Comparison of ENCODE assay signal across 27 mouse cellular contexts in the genomic region with DNA sequence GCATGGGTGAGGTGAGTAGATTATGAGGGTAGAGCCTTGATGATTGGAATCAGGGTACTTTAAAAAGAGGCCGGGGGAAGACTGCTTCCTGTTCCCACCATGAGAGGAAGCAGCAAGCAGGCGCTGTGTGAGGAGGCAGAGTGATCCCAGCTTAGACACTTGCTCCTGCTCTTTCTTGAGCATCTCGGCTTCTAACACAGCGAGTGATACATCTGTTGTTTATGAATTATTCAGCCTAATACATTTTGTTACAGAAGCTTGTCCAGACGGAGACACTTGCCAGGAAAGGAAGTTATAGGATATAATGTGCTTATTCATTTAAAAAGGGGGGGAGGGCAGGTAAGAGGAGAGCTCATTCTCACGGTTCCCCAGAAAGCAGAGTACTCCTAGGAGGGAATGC. TPM values are rescaled to one million over a fixed set of nuclear protein-coding genes. Genes with fewer than 3 reads are reported as not detected.
"Had no signal": no experiment of that assay in that cellular context is flagged by ENCODE, and none has a peak within 500 bp of the region (broad histone marks: within the 10 kb centered on the region; RNA-seq: fewer than 3 reads in every experiment).

No protein-coding gene starts in this region.

- H3K4me1 ChIP-seq: limb, embryonic 12.5 days; limb, embryonic 15.5 days; midbrain, embryonic 12.5 days; neural tube, embryonic 13.5 days; stomach, embryonic 15.5 days had no signal

- H3K4me3 ChIP-seq: limb, embryonic 12.5 days; limb, embryonic 15.5 days; midbrain, embryonic 12.5 days; myocyte; neural tube, embryonic 13.5 days; stomach, embryonic 15.5 days had no signal

- H3K9me3 ChIP-seq: limb, embryonic 12.5 days; limb, embryonic 15.5 days; midbrain, embryonic 12.5 days; neural tube, embryonic 13.5 days; stomach, embryonic 15.5 days had no signal

- H3K27me3 ChIP-seq: limb, embryonic 12.5 days; limb, embryonic 15.5 days; midbrain, embryonic 12.5 days; neural tube, embryonic 13.5 days; stomach, embryonic 15.5 days had no signal

- H3K9ac ChIP-seq: limb, embryonic 12.5 days; limb, embryonic 15.5 days; liver, embryonic 14.5 days; liver, postnatal 0 days; lung, embryonic 14.5 days; midbrain, embryonic 12.5 days; neural tube, embryonic 13.5 days; stomach, embryonic 15.5 days had no signal

- DNase-seq: kidney, adult 18-20 months; kidney, adult 9 months; kidney, postnatal 14 days; kidney, postnatal 4 days; liver, postnatal 0 days; lung, embryonic 14.5 days; right cerebral cortex, adult 18-20 months; right cerebral cortex, postnatal 14 days; spleen, adult 18-20 months; thymus, adult 18-20 months; thymus, postnatal 36 days had no signal

- H3K27ac ChIP-seq: limb, embryonic 12.5 days; limb, embryonic 15.5 days; liver, embryonic 14.5 days; macrophage; midbrain, embryonic 12.5 days; neural tube, embryonic 13.5 days; stomach, embryonic 15.5 days had no signal

- ATAC-seq: inflammation-experienced regulatory T-cells, adult 6 months; intestine, embryonic 16.5 days; liver, postnatal 0 days; lung, postnatal 0 days; midbrain, embryonic 16.5 days had no signal

- H3K4me2 ChIP-seq: limb, embryonic 12.5 days; limb, embryonic 15.5 days; liver, embryonic 11.5 days; lung, embryonic 14.5 days; midbrain, embryonic 12.5 days; neural tube, embryonic 13.5 days; stomach, embryonic 15.5 days had no signal

RNA-seq across cellular contexts. Expression of gene Wasf1, which starts 57.3 kb away (rescaled TPM):
- total RNA-seq: megakaryocyte, adult 5-6 weeks; monocyte, adult 5-6 weeks; neutrophil, adult 5-6 weeks had no signal
- polyA plus RNA-seq: macrophage had no signal
